Mouse (Mus musculus): ENCODE measurements around the gene Vmn1r100. TPM values are rescaled to one million over a fixed set of nuclear protein-coding genes. Genes with fewer than 3 reads are reported as not detected.
"Not testable (repeated sequence)": the region's sequence is repeated elsewhere in the genome, so short reads cannot be mapped to it uniquely, and the experiment has no call there.

Gene Vmn1r100
- total RNA-seq (2021): not detected

DNA sequence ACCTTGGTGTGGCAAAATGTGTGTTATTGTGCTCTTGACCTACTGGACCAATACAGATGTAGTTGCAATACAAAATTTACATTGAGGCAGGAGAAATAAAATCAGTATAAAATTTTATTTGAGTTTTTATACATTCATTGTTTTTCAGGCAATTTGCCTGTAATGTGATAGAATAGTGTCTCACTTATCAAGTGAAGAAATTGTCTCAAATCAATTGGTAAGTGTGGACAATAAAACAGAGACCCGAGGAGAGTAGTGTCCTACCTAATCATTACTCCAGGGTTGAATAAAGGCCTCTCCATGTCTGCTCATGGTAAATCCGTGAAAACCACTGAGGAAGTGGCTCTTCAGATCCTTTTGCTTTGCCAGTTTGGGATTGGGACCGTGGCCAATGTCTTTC lies at the start of gene Vmn1r100:
Gene Vmn1r100 (plus strand): TSS at position 301 of the 400 bp plus-strand sequence.
- not testable (repeated sequence) for DNase-seq

DNA sequence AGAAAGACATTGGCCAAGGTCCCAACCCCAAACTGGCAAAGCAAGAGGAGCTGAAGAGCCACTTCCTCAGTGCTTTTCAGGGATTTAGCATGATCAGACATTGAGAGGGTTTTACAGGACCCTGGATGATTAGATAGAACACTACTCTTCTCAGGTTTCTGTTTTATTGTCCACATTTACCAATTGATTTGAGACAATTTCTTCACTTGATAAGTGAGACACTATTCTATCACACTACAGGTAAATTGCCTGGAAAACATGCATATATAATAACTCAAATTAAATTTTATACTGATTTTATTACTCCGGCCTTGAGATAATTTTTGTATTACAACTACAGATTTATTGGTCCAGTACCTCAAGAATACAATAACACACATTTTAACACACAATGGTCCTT lies 42.4 kb upstream of the Vmn1r100 start, which contains the start of gene Gm5728:
Gene Gm5728 (minus strand): TSS at position 101 of the 400 bp plus-strand sequence.
- DNase-seq: not testable (repeated sequence)

DNA sequence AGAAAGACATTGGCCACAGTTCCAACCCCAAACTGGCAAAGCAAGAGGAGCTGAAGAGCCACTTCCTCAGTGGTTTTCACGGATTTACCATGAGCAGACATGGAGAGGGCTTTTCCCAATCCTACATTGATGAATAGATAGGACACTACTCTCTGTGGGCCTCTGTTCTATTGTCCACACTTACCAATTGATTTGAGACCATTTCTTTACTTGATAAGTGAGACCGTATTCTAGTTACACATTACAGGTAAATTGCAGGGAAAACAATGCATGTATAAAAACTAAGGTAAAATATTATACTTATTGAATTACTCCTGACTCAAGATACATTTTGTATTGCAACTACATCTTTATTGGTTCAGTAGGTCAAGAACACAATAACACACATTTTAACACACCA lies 24.8 kb downstream of the Vmn1r100 start, which contains the start of gene Vmn1r101:
Gene Vmn1r101 (minus strand): TSS at position 101 of the 400 bp plus-strand sequence.
- DNase-seq: not testable (repeated sequence)

Other genes with a start within 250 kb of the Vmn1r100 start
- gene Vmn1r94, start 249.6 kb upstream of the Vmn1r100 start, total RNA-seq (2021): not detected
- gene Vmn1r95, start 224.2 kb upstream of the Vmn1r100 start, total RNA-seq (2021): not detected
- not detected for gene Gm6164, start 212.3 kb upstream of the Vmn1r100 start, total RNA-seq (2021)
- gene Gm4498, start 184.1 kb upstream of the Vmn1r100 start, total RNA-seq (2021): not detected
- gene Gm5890, start 155.1 kb upstream of the Vmn1r100 start, total RNA-seq (2021): not detected
- not detected for gene Gm4133, start 83.9 kb upstream of the Vmn1r100 start, total RNA-seq (2021)
- gene Gm5728, start 42.5 kb upstream of the Vmn1r100 start, total RNA-seq (2021): not detected
- gene Vmn1r101, start 24.7 kb downstream of the Vmn1r100 start, total RNA-seq (2021): not detected
- not detected for gene Gm10670, start 57.0 kb downstream of the Vmn1r100 start, total RNA-seq (2021)
- gene Vmn1r103, start 92.6 kb downstream of the Vmn1r100 start, total RNA-seq (2021): not detected
- not detected for gene Vmn1r104, start 115.9 kb downstream of the Vmn1r100 start, total RNA-seq (2021)
- gene Gm5726, start 127.8 kb downstream of the Vmn1r100 start, total RNA-seq (2021): not detected
- gene Gm4141, start 158.3 kb downstream of the Vmn1r100 start, total RNA-seq (2021): not detected
- gene Gm4513, start 181.1 kb downstream of the Vmn1r100 start, total RNA-seq (2021): not detected